Mouse (Mus musculus) adrenal gland, postnatal 25 days (tissue): ENCODE data around the gene Cops9. TPM values are rescaled to one million over a fixed set of nuclear protein-coding genes. Genes with fewer than 3 reads are reported as not detected.

Experiments used
- DNase-seq: peaks from one replicate; pipeline ENCODE4 v3.0.0; 2021; ENCODE audit warnings: mixed read lengths
- total RNA-seq: library from RNA; stranded (reverse); gene quantifications from 2 replicates; pipeline ENCODE4 v1.2.3, GENCODE M21; 2021

Gene Cops9
- total RNA-seq, 1 experiment from 2014 or later = 345 TPM

DNA sequence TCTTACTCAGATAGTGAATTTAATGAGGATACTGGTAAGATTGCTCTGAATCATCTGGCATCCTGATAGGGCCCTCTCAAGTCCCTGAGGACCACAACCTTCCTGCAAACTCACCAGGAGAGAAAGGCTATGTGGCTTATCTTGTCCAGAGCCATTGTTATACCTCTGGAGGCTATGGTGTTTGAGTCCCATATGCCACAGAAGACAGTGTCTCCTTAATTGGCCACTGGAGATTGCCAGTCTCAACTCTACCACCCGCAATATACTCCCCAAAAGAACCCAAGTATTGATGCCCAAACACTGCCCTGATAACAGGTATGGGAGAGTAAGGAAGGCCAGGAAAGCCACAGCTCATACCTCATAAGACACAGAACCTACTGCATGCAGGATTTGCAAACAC is 36.3 kb downstream of the Cops9 start, which contains the start of gene Olfr1410:
Gene Olfr1410 (plus strand): TSS at position 301 of the 400 bp plus-strand sequence.
- DNase-seq = no peak

DNA sequence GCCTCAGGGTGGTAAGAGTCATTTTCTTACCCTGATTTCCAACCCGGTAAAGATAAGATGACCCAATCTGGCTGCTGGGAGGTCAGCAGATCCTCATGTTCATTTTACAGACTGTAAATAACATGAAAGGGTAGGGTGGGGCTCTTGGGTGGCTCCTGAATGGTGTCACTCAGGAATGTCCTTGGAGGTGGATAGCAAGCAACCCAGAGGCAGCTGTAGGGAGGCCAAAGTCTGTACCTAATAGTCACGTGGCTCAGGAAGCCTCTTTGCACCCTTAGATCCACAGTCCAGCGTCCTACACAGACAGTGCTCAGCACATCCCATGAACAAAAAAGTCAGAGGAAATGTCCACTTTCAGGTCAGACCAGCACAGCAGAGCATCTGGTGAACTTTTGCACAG is 45.8 kb downstream of the Cops9 start:
- no peak for DNase-seq

DNA sequence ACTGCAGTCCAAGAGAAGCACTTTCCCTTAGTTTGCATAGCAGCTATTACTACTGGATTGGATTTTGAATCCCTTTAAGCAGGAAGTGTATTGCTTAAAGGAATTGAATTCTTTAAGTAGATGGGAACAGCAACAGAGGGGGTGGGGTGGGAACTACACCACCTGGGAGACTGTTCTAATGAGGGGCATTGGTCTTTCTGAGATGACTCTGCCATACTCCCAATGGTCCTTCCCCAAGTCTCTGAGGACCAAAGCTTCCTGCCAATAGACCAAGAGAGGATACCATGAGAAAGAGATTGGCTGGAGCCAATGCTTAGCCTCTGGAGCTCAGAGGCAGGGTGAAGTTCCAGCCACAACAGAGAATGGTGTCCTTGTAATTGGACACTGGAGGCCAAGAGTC is 47.7 kb downstream of the Cops9 start, which contains the start of gene Olfr1411:
Gene Olfr1411 (plus strand): TSS at position 301 of the 400 bp plus-strand sequence.
- DNase-seq = no peak

Other genes with a start within 250 kb of the Cops9 start
- 337 and 339 TPM in 2 replicates for gene Ndufa10, start 168.1 kb downstream of the Cops9 start, total RNA-seq
- gene Olfr1416, start 156.9 kb downstream of the Cops9 start, total RNA-seq = not detected in 2 replicates
- gene Olfr1415, start 145.9 kb downstream of the Cops9 start, total RNA-seq = not detected in 2 replicates
- not detected in 2 replicates for gene Olfr1414, start 123.3 kb downstream of the Cops9 start, total RNA-seq
- not detected in 2 replicates for gene Olfr1413, start 70.7 kb downstream of the Cops9 start, total RNA-seq
- gene Olfr1412, start 56.2 kb downstream of the Cops9 start, total RNA-seq = not detected in 2 replicates
- not detected in 2 replicates for gene Olfr1411, start 47.6 kb downstream of the Cops9 start, total RNA-seq
- gene Olfr1410, start 36.2 kb downstream of the Cops9 start, total RNA-seq = not detected in 2 replicates
- gene Olfr12, start 24.2 kb downstream of the Cops9 start, total RNA-seq = not detected in 2 replicates
- gene Otos, start 6.9 kb upstream of the Cops9 start, total RNA-seq = not detected in 2 replicates
- 66.0 and 69.4 TPM in 2 replicates for gene Gpc1, start 189.7 kb upstream of the Cops9 start, total RNA-seq